In genomic region chr3:103852565-103853299, GRCm38 (mm10) we compare ENCODE assay signal across 10 mouse cellular contexts. TPM values are rescaled to one million over a fixed set of nuclear protein-coding genes. Genes with fewer than 3 reads are reported as not detected.
DNase-seq lines count a peak whose midpoint lies in the region; ATAC-seq and TF ChIP-seq lines count a peak whose summit lies in the region.
"Had no signal": no experiment of that assay in that cellular context is flagged by ENCODE, and none has a peak within 500 bp of the region (broad histone marks: within the 10 kb centered on the region; RNA-seq: fewer than 3 reads in every experiment).

No protein-coding gene starts in this region.

- no peaks in the 10 kb centered on the region for H3K9me3 ChIP-seq in kidney, embryonic 14.5 days (ENCODE audit: control insufficient read depth, low read length)
- H3K9me3 ChIP-seq in CH12.LX (replicated peaks; ENCODE audit: low read length), result no peaks in the 10 kb centered on the region
- no peaks in the 10 kb centered on the region for H3K9me3 ChIP-seq in liver, postnatal 0 days (ENCODE audit: low read length)
- H3K9me3 ChIP-seq: embryonic facial prominence, embryonic 15.5 days; liver, embryonic 15.5 days had no signal

- no peaks in the 10 kb centered on the region for H3K27me3 ChIP-seq in kidney, embryonic 14.5 days (ENCODE audit: control insufficient read depth, insufficient read depth, low read length)
- no peaks in the 10 kb centered on the region for H3K27me3 ChIP-seq in CH12.LX (replicated peaks)
- no peaks in the 10 kb centered on the region for H3K27me3 ChIP-seq in liver, postnatal 0 days (ENCODE audit: insufficient read depth, low read length)
- H3K27me3 ChIP-seq: embryonic facial prominence, embryonic 15.5 days; liver, embryonic 15.5 days had no signal

- H3K4me3 ChIP-seq in kidney, embryonic 14.5 days (ENCODE audit: low read length), result no peak overlapping the region
- peak overlapping the region; percentile 7 to 63 (median 53) for H3K4me3 ChIP-seq in CH12.LX (replicated peaks in 1 of 3; ENCODE audit: low read depth in 2 of 3, low read length in 2 of 3, poor library complexity in 1 of 3)
- no peak overlapping the region for H3K4me3 ChIP-seq in liver, postnatal 0 days (ENCODE audit: low read depth, low read length)
- H3K4me3 ChIP-seq: embryonic facial prominence, embryonic 15.5 days; liver, embryonic 15.5 days had no signal

- H3K4me2 ChIP-seq in kidney, embryonic 14.5 days (replicated peaks; ENCODE audit: low read depth, low read length), result no peak overlapping the region
- peak overlapping the region; percentile 100 for H3K4me2 ChIP-seq in CH12.LX (ENCODE audit: insufficient read depth, low read depth, poor library complexity, severe bottlenecking)
- H3K4me2 ChIP-seq in liver, postnatal 0 days (ENCODE audit: low read depth, low read length), result no peak overlapping the region
- H3K4me2 ChIP-seq: embryonic facial prominence, embryonic 15.5 days; liver, embryonic 15.5 days had no signal

- H3K9ac ChIP-seq in kidney, embryonic 14.5 days (ENCODE audit: low read depth, low read length), result no peak overlapping the region
- peak overlapping the region; percentile 82 for H3K9ac ChIP-seq in CH12.LX (ENCODE audit: insufficient read depth, low read depth)
- no peak overlapping the region for H3K9ac ChIP-seq in liver, postnatal 0 days (replicated peaks)
- H3K9ac ChIP-seq: embryonic facial prominence, embryonic 15.5 days; liver, embryonic 15.5 days had no signal

- TF ChIP-seq CTCF in CH12.LX (conservative IDR thresholded peaks at IDR 0.05 in 1 of 2, IDR thresholded peaks at IDR 0.05 in 1 of 2; ENCODE audit: low read depth in 2 of 2, low read length in 2 of 2), result peak; percentile 46 to 87; a peak in 3 of 4 replicates
- TF ChIP-seq CTCF in liver, postnatal 0 days (IDR thresholded peaks at IDR 0.05; ENCODE audit: low read depth), result peak; percentile 69

- peaks cover 18% of the 10 kb centered on the region for H3K79me2 ChIP-seq in CH12.LX (replicated peaks; ENCODE audit: control insufficient read depth, extremely low read depth, insufficient read depth, poor library complexity, severe bottlenecking)

- no peaks in the 10 kb centered on the region for H3K4me1 ChIP-seq in kidney, embryonic 14.5 days (ENCODE audit: control insufficient read depth, insufficient read depth, low read length)
- H3K4me1 ChIP-seq in CH12.LX (ENCODE audit: control insufficient read depth in 1 of 2, insufficient read depth in 2 of 2), result peaks cover 9 to 79% of the 10 kb centered on the region in 2 experiments
- H3K4me1 ChIP-seq in liver, postnatal 0 days (ENCODE audit: insufficient read depth), result no peaks in the 10 kb centered on the region
- H3K4me1 ChIP-seq: embryonic facial prominence, embryonic 15.5 days had no signal

- H3K27ac ChIP-seq in kidney, embryonic 14.5 days (ENCODE audit: low read depth, low read length), result no peak overlapping the region
- peak overlapping the region; percentile 100 for H3K27ac ChIP-seq in CH12.LX (ENCODE audit: insufficient read depth, low read depth)
- no peak overlapping the region for H3K27ac ChIP-seq in liver, postnatal 0 days (ENCODE audit: low read depth)
- H3K27ac ChIP-seq: embryonic facial prominence, embryonic 15.5 days; liver, embryonic 15.5 days had no signal

- no peaks in the 10 kb centered on the region for H3K36me3 ChIP-seq in kidney, embryonic 14.5 days (ENCODE audit: control insufficient read depth, insufficient read depth, low read length)
- peaks cover 4 to 23% of the 10 kb centered on the region in 2 experiments for H3K36me3 ChIP-seq in CH12.LX (replicated peaks in 1 of 2; ENCODE audit: control insufficient read depth in 1 of 2, insufficient read depth in 1 of 2, low read length in 1 of 2)
- no peaks in the 10 kb centered on the region for H3K36me3 ChIP-seq in liver, postnatal 0 days (replicated peaks; ENCODE audit: insufficient read depth, low read length)
- H3K36me3 ChIP-seq: embryonic facial prominence, embryonic 15.5 days; liver, embryonic 15.5 days had no signal

- TF ChIP-seq RAD21 in CH12.LX (IDR thresholded peaks at IDR 0.05; ENCODE audit: low read depth, low read length), result peak; percentile 84

- peak; percentile 47 for DNase-seq in kidney, adult 11 months
- DNase-seq in CH12.LX (ENCODE audit: extremely low read depth) (peak; percentile 96), MN1 (ENCODE audit: low spot score) (no peak)
- peak; percentile 96 for DNase-seq in brain, adult 2 months (ENCODE audit: low read depth, low spot score)
- DNase-seq in forelimb bud, embryonic 11.5 days (ENCODE audit: low read depth, low spot score), result peak; percentile 14
- peak; percentile 63 for DNase-seq in liver, postnatal 0 days
- DNase-seq in spleen, adult 12 weeks (ENCODE audit: low spot score), result peak; percentile 40

- ATAC-seq in kidney, embryonic 14.5 days (ENCODE audit: low FRiP score, low TSS enrichment), result no peak
- 0 out of 2 replicates have a peak, but pooled peaks have one; percentile 47 for ATAC-seq in liver, postnatal 0 days

- 66% methylated on average over 3 of the region's 3 CpGs for WGBS in kidney, embryonic 14.5 days
- WGBS in liver, postnatal 0 days (ENCODE audit: insufficient replicate concordance), result 57% methylated on average over 3 of the region's 3 CpGs

- peak; percentile 29; the same call in 1 of the 2 replicates for TF ChIP-seq EP300 in CH12.LX (IDR thresholded peaks at IDR 0.05; ENCODE audit: low read length)
- TF ChIP-seq EP300 in liver, postnatal 0 days (IDR thresholded peaks at IDR 0.05; ENCODE audit: low read depth), result no peak

- no peak for TF ChIP-seq POLR2A in CH12.LX (IDR thresholded peaks at IDR 0.05; ENCODE audit: low read depth, low read length)

- dilution Hi-C loops in CH12.LX (cut with MboI; ENCODE audit: extremely low pct_ligation_motif_present, extremely low pct_unique_long_range_greater_than_20kb, low sequenced_read_pairs), result no loop called here

- in situ Hi-C loops in CH12.LX (cut with MboI; ENCODE audit: low pct_ligation_motif_present, low pct_unique_long_range_greater_than_20kb, low sequenced_read_pairs), result no loop called here

TF ChIP-seq in CH12.LX, 34 proteins besides CTCF, POLR2A, EP300 and RAD21 (continues in another document):
- TF ChIP-seq ZC3H11A (IDR thresholded peaks at IDR 0.05; ENCODE audit: low read depth, low read length) (peak; percentile 45; the same call in 1 of the 2 replicates), MXI1 (IDR thresholded peaks at IDR 0.05; ENCODE audit: low read depth, low read length) (peak; percentile 70), PAX5 (IDR thresholded peaks at IDR 0.05; ENCODE audit: low read length) (no peak), USF1 (IDR thresholded peaks at IDR 0.05; ENCODE audit: low read depth, low read length) (no peak), NELFE (IDR thresholded peaks at IDR 0.05; ENCODE audit: low read depth, low read length) (peak; percentile 22; the same call in 1 of the 2 replicates), MAZ (IDR thresholded peaks at IDR 0.05; ENCODE audit: low read depth, low read length) (peak; percentile 94), MEF2A (IDR thresholded peaks at IDR 0.05; ENCODE audit: borderline replicate concordance, low read depth, low read length) (peak; percentile 64; the same call in 1 of the 2 replicates), ZNF384 (IDR thresholded peaks at IDR 0.05; ENCODE audit: low read depth, low read length) (peak; percentile 55), GABPA (IDR thresholded peaks at IDR 0.05; ENCODE audit: insufficient replicate concordance, low read depth, low read length) (no peak), CHD1 (IDR thresholded peaks at IDR 0.05; ENCODE audit: low read depth, low read length) (peak; percentile 92), RCOR1 (conservative IDR thresholded peaks at IDR 0.05; ENCODE audit: low read depth, low read length) (no peak), ZMIZ1 (IDR thresholded peaks at IDR 0.05; ENCODE audit: low read depth, low read length) (no peak), MAFK (IDR thresholded peaks at IDR 0.05; ENCODE audit: insufficient replicate concordance, low read length) (no peak), POLR2AphosphoS2 (IDR thresholded peaks at IDR 0.05; ENCODE audit: low read depth, low read length) (no peak), NRF1 (IDR thresholded peaks at IDR 0.05; ENCODE audit: low read depth, low read length) (peak; percentile 23; the same call in 1 of the 2 replicates), ELF1 (IDR thresholded peaks at IDR 0.05; ENCODE audit: low read depth, low read length) (no peak), HCFC1 (IDR thresholded peaks at IDR 0.05; ENCODE audit: low read depth, low read length) (peak; percentile 61)

RNA-seq across cellular contexts. Expression of gene Ptpn22, which starts 6.9 kb away (rescaled TPM):
- polyA plus RNA-seq in kidney, embryonic 14.5 days (2014; fragmentation: Nextera tagmentation; extraction: Ambion mirVana), result 0.26 and 0.92 TPM in 2 replicates
- 21.9 and 26.7 TPM in 2 replicates for total RNA-seq in CH12.LX (2012; rRNA removed)
- 46.9 and 49.7 TPM in 2 replicates for total RNA-seq in CH12.LX (2014; rRNA removed)
- 67.9 and 90.9 TPM in 2 replicates for polyA plus RNA-seq in CH12.LX (2012; ENCODE audit: insufficient read length, low read depth)
- 3.0 and 3.6 TPM in 2 replicates for polyA plus RNA-seq in liver, postnatal 0 days (2015; fragmentation: Nextera tagmentation; extraction: Ambion mirVana)

RNA-seq across cellular contexts. Expression of gene Bcl2l15, which starts 20.3 kb away (rescaled TPM):
- not detected in 2 replicates for polyA plus RNA-seq in kidney, embryonic 14.5 days (2014; fragmentation: Nextera tagmentation; extraction: Ambion mirVana)
- 12.2 and 19.3 TPM in 2 replicates for total RNA-seq in CH12.LX (2012; rRNA removed)
- 22.4 and 23.0 TPM in 2 replicates for total RNA-seq in CH12.LX (2014; rRNA removed)
- 24.8 and 24.9 TPM in 2 replicates for polyA plus RNA-seq in CH12.LX (2012; ENCODE audit: insufficient read length, low read depth)
- polyA plus RNA-seq in liver, postnatal 0 days (2015; fragmentation: Nextera tagmentation; extraction: Ambion mirVana), result 0.07 and 0.54 TPM in 2 replicates
- polyA plus RNA-seq: embryonic facial prominence, embryonic 15.5 days had no signal

RNA-seq across cellular contexts. Expression of gene Gm43064, which starts 43.4 kb away (rescaled TPM):
- polyA plus RNA-seq in kidney, embryonic 14.5 days (2014; fragmentation: Nextera tagmentation; extraction: Ambion mirVana), result 0.12 TPM in 1 of 2 replicates, not detected in the other
- 3.1 and 4.3 TPM in 2 replicates for total RNA-seq in CH12.LX (2012; rRNA removed)
- total RNA-seq in CH12.LX (2014; rRNA removed), result 0.91 and 1.6 TPM in 2 replicates
- not detected in 2 replicates for polyA plus RNA-seq in CH12.LX (2012; ENCODE audit: insufficient read length, low read depth)
- polyA plus RNA-seq in liver, postnatal 0 days (2015; fragmentation: Nextera tagmentation; extraction: Ambion mirVana), result 0.12 TPM in 1 of 2 replicates, not detected in the other

RNA-seq across cellular contexts. Expression of gene Ap4b1, which starts 43.4 kb away (rescaled TPM):
- polyA plus RNA-seq in kidney, embryonic 14.5 days (2014; fragmentation: Nextera tagmentation; extraction: Ambion mirVana), result 12.1 and 22.2 TPM in 2 replicates
- 19.8 and 20.1 TPM in 2 replicates for total RNA-seq in CH12.LX (2012; rRNA removed)
- total RNA-seq in CH12.LX (2014; rRNA removed), result 31.6 and 31.9 TPM in 2 replicates
- polyA plus RNA-seq in CH12.LX (2012; ENCODE audit: insufficient read length, low read depth), result 22.6 and 23.1 TPM in 2 replicates
- 12.5 and 14.1 TPM in 2 replicates for polyA plus RNA-seq in liver, postnatal 0 days (2015; fragmentation: Nextera tagmentation; extraction: Ambion mirVana)

RNA-seq across cellular contexts. Expression of gene Dclre1b, which starts 43.5 kb away (rescaled TPM):
- polyA plus RNA-seq in kidney, embryonic 14.5 days (2014; fragmentation: Nextera tagmentation; extraction: Ambion mirVana), result 36.7 and 41.4 TPM in 2 replicates
- 16.7 and 18.5 TPM in 2 replicates for total RNA-seq in CH12.LX (2012; rRNA removed)
- 9.1 and 10.2 TPM in 2 replicates for total RNA-seq in CH12.LX (2014; rRNA removed)
- polyA plus RNA-seq in CH12.LX (2012; ENCODE audit: insufficient read length, low read depth), result 32.2 and 32.5 TPM in 2 replicates
- 19.0 and 22.8 TPM in 2 replicates for polyA plus RNA-seq in liver, postnatal 0 days (2015; fragmentation: Nextera tagmentation; extraction: Ambion mirVana)

Comparison
In these comparisons a context has a peak if more than half of its experiments do, and no peak if none do; other contexts are left out.
1. H3K4me3 ChIP-seq: peak in CH12.LX (3 of 3); none in kidney, embryonic 14.5 days (single experiment) and liver, postnatal 0 days (single experiment).
2. RNA of gene Ptpn22, which starts 6.9 kb away (polyA plus RNA-seq): 67.9 to 90.9 TPM in CH12.LX; 3.0 to 3.6 TPM in liver, postnatal 0 days and 0.26 to 0.92 TPM in kidney, embryonic 14.5 days; every median in the first group is over 10 times any median in the second.
3. RNA of gene Bcl2l15, which starts 20.3 kb away (polyA plus RNA-seq): 24.8 to 24.9 TPM in CH12.LX; 0.07 to 0.54 TPM in liver, postnatal 0 days and not detected in kidney, embryonic 14.5 days; every median in the first group is over 10 times any median in the second.